In the genomic region with DNA sequence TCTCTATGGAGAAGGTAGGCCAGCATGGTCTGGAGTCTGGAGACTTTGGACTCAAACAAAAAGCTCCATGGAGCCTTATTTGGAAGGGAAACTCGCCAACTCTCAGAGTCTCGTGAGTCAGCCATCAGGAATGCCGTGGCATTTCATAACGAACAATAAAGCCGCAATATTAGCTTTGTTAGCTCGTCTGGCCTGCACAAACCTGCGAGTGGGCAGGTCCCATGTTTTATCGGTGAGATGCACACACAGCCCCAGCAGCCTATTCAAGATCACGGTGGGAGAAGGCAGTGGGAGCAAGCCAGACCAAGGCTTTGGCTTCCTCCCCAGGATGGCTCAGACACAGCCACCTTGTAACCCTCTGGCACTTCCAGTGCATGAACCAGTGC, we compare ENCODE assay signal across 9 mouse cellular contexts.
DNase-seq lines count a peak whose midpoint lies in the region; ATAC-seq lines count a peak whose summit lies in the region.
"Had no signal": no experiment of that assay in that cellular context is flagged by ENCODE, and none has a peak within 500 bp of the region (broad histone marks: within the 10 kb centered on the region; RNA-seq: fewer than 3 reads in every experiment).

No protein-coding gene starts in this region.

- H3K9me3 ChIP-seq in midbrain, embryonic 16.5 days (replicated peaks; ENCODE audit: control insufficient read depth, low read length, poor library complexity, severe bottlenecking) = no peaks in the 10 kb centered on the region
- 0 out of 2 replicates have a peak, but pooled peaks cover 5% of the 10 kb centered on the region for H3K9me3 ChIP-seq in forebrain, embryonic 12.5 days
- H3K9me3 ChIP-seq: liver, embryonic 15.5 days had no signal

- H3K9ac ChIP-seq in midbrain, embryonic 16.5 days (ENCODE audit: low read depth, low read length) = no peak overlapping the region
- H3K9ac ChIP-seq in forebrain, embryonic 12.5 days = no peak overlapping the region
- H3K9ac ChIP-seq: liver, embryonic 15.5 days had no signal

- H3K4me3 ChIP-seq in midbrain, embryonic 16.5 days (ENCODE audit: low read depth, low read length) = no peak overlapping the region
- H3K4me3 ChIP-seq in forebrain, embryonic 12.5 days (replicated peaks) = no peak overlapping the region
- H3K4me3 ChIP-seq: liver, embryonic 15.5 days had no signal

- no peak for ATAC-seq in midbrain, embryonic 16.5 days
- no peak for ATAC-seq in megakaryocyte progenitor cell, adult 5-6 weeks (replicated peaks; ENCODE audit: poor library complexity)
- no peak for ATAC-seq in forebrain, embryonic 12.5 days (ENCODE audit: low FRiP score)

- H3K4me2 ChIP-seq in midbrain, embryonic 16.5 days (ENCODE audit: low read length) = no peak overlapping the region
- H3K4me2 ChIP-seq in forebrain, embryonic 12.5 days = no peak overlapping the region
- H3K4me2 ChIP-seq: liver, embryonic 15.5 days had no signal

- H3K4me1 ChIP-seq in midbrain, embryonic 16.5 days (ENCODE audit: control insufficient read depth, insufficient read depth, low read length) = no peaks in the 10 kb centered on the region
- peaks cover 6% of the 10 kb centered on the region; the same call in 1 of the 2 replicates for H3K4me1 ChIP-seq in forebrain, embryonic 12.5 days

- no peaks in the 10 kb centered on the region for H3K27me3 ChIP-seq in midbrain, embryonic 16.5 days (ENCODE audit: control insufficient read depth, insufficient read depth, low read depth, low read length)
- 0 out of 2 replicates have a peak, but pooled peaks cover 3% of the 10 kb centered on the region for H3K27me3 ChIP-seq in forebrain, embryonic 12.5 days
- H3K27me3 ChIP-seq: liver, embryonic 15.5 days had no signal

- DNase-seq in 3T3-L1 (ENCODE audit: low read depth, low spot score) = peak; percentile 96
- peak; percentile 65 for DNase-seq in adrenal gland, adult 2 months
- peak; percentile 47 for DNase-seq in gastrocnemius, postnatal 10 days
- DNase-seq in lung, adult 18-20 months = peak; percentile 78 to 85
- no peak for DNase-seq in spleen, postnatal 36 days (ENCODE audit: low spot score in 2 of 2)

- H3K36me3 ChIP-seq in midbrain, embryonic 16.5 days (ENCODE audit: control insufficient read depth, insufficient read depth, low read length) = no peaks in the 10 kb centered on the region
- no peaks in the 10 kb centered on the region for H3K36me3 ChIP-seq in forebrain, embryonic 12.5 days (replicated peaks)
- H3K36me3 ChIP-seq: liver, embryonic 15.5 days had no signal

- 71% methylated on average over 9 of the region's 9 CpGs for WGBS in midbrain, embryonic 16.5 days
- WGBS in forebrain, embryonic 12.5 days = 60% methylated on average over 9 of the region's 9 CpGs

- H3K27ac ChIP-seq in midbrain, embryonic 16.5 days (ENCODE audit: low read length) = no peak overlapping the region; the same call in 1 of the 2 replicates
- no peak overlapping the region for H3K27ac ChIP-seq in forebrain, embryonic 12.5 days
- H3K27ac ChIP-seq: liver, embryonic 15.5 days had no signal

Comparison
In these comparisons a context has a peak if more than half of its experiments do, and no peak if none do; other contexts are left out.
1. DNase-seq: peak in 3T3-L1 (single experiment), adrenal gland, adult 2 months (single experiment), gastrocnemius, postnatal 10 days (single experiment) and lung, adult 18-20 months (2 of 2); none in spleen, postnatal 36 days (0 of 2).